Mouse (Mus musculus): ENCODE results near the gene Fscn3.

Fscn3 gene

GRCm38 (mm10) chr6:28428290-28428689 is 701 bp downstream of the Fscn3 start, which contains the start of gene Gcc1:
TSS of gene Gcc1 (minus strand) at chr6:28428390.
- DNase-seq = no peak

- no peak for DNase-seq
These were observed 2.3 kb downstream of the Fscn3 start for GRCm38 (mm10) chr6:28429870-28430269.

- DNase-seq = no peak
These were observed 3.4 kb downstream of the Fscn3 start for GRCm38 (mm10) chr6:28430795-28431537.

GRCm38 (mm10) chr6:28431538-28431855 is 3.9 kb downstream of the Fscn3 start:
- DNase-seq = no peak

GRCm38 (mm10) chr6:28447937-28448336 is 20.3 kb downstream of the Fscn3 start:
- no peak for DNase-seq

GRCm38 (mm10) chr6:28449253-28449652 is 21.7 kb downstream of the Fscn3 start, which contains the start of gene Pax4:
TSS of gene Pax4 (minus strand) at chr6:28449353.
- no peak for DNase-seq

- no peak for DNase-seq
These were observed 22.9 kb downstream of the Fscn3 start for GRCm38 (mm10) chr6:28450481-28450880.

- no peak for DNase-seq
These were observed 23.4 kb downstream of the Fscn3 start for GRCm38 (mm10) chr6:28450977-28451376.

GRCm38 (mm10) chr6:28459221-28459668 is 31.7 kb downstream of the Fscn3 start:
- no peak for DNase-seq

GRCm38 (mm10) chr6:28460534-28460933 is 32.9 kb downstream of the Fscn3 start:
- DNase-seq = peak; percentile 78 to 93

GRCm38 (mm10) chr6:28464630-28465029 is 37.0 kb downstream of the Fscn3 start:
- no peak for DNase-seq

GRCm38 (mm10) chr6:28470017-28470602 is 42.5 kb downstream of the Fscn3 start:
- DNase-seq = peak; percentile 32 to 35

- no peak for DNase-seq
These were observed 43.0 kb downstream of the Fscn3 start for GRCm38 (mm10) chr6:28470621-28471020.

GRCm38 (mm10) chr6:28471284-28472035 is 43.9 kb downstream of the Fscn3 start:
- DNase-seq = no peak

- no peak for DNase-seq
These were observed 46.6 kb downstream of the Fscn3 start for GRCm38 (mm10) chr6:28474211-28474610.

GRCm38 (mm10) chr6:28474839-28475238 is 47.2 kb downstream of the Fscn3 start, which contains the start of gene Snd1:
TSS of gene Snd1 (plus strand) at chr6:28475139.
- no peak for DNase-seq

- DNase-seq = peak; percentile 99 to 100
These were observed 52.5 kb downstream of the Fscn3 start for GRCm38 (mm10) chr6:28479865-28480751.

- peak; percentile 30 to 33 for DNase-seq
These were observed 53.3 kb downstream of the Fscn3 start for GRCm38 (mm10) chr6:28480752-28481492.

GRCm38 (mm10) chr6:28482711-28483315 is 55.2 kb downstream of the Fscn3 start:
- DNase-seq = no peak

GRCm38 (mm10) chr6:28486008-28486407 is 58.4 kb downstream of the Fscn3 start:
- no peak for DNase-seq

- no peak for DNase-seq
These were observed 58.9 kb downstream of the Fscn3 start for GRCm38 (mm10) chr6:28486471-28486870.

Measured in kidney, postnatal 36 days (tissue).